ENCODE assay signal across 19 mouse cellular contexts in genomic region chr11:77096581-77096980, GRCm38 (mm10). TPM values are rescaled to one million over a fixed set of nuclear protein-coding genes. Genes with fewer than 3 reads are reported as not detected.
DNase-seq lines count a peak whose midpoint lies in the region; ATAC-seq lines count a peak whose summit lies in the region.
"Had no signal": no experiment of that assay in that cellular context is flagged by ENCODE, and none has a peak within 500 bp of the region (broad histone marks: within the 10 kb centered on the region; RNA-seq: fewer than 3 reads in every experiment).

No protein-coding gene starts in this region.

- H3K27ac ChIP-seq in kidney, embryonic 16.5 days (ENCODE audit: low read length), result no peak overlapping the region
- H3K27ac ChIP-seq in midbrain, embryonic 13.5 days, result no peak overlapping the region
- no peak overlapping the region for H3K27ac ChIP-seq in midbrain, embryonic 11.5 days (ENCODE audit: low read depth, low read length)
- H3K27ac ChIP-seq in intestine, embryonic 15.5 days, result no peak overlapping the region
- H3K27ac ChIP-seq: forebrain, embryonic 10.5 days; hindbrain, embryonic 12.5 days; limb, embryonic 10.5 days; liver, embryonic 15.5 days; midbrain, embryonic 12.5 days; neural tube, embryonic 12.5 days had no signal

- 61% methylated on average over 3 of the region's 3 CpGs for WGBS in kidney, embryonic 16.5 days
- 69% methylated on average over 3 of the region's 3 CpGs for WGBS in midbrain, embryonic 13.5 days
- WGBS in midbrain, embryonic 11.5 days, result 80% methylated on average over 3 of the region's 3 CpGs
- WGBS in intestine, embryonic 15.5 days, result 61% methylated on average over 3 of the region's 3 CpGs

- DNase-seq in heart, adult 11 months, result peak; percentile 90
- no peak for DNase-seq in heart, postnatal 4 days
- peak; percentile 12 to 19 for DNase-seq in kidney, postnatal 36 days
- DNase-seq in midbrain, embryonic 11.5 days (ENCODE audit: low spot score, missing footprints), result no peak
- DNase-seq: adrenal gland, postnatal 25 days; cerebellum, adult 9-10 months; kidney, adult 11 months; liver; right cerebral cortex, postnatal 14 days; spleen, adult 18-20 months had no signal

- 0 out of 2 replicates have a peak, but pooled peaks cover 3% of the 10 kb centered on the region for H3K4me1 ChIP-seq in kidney, embryonic 16.5 days (ENCODE audit: insufficient read depth, low read length)
- H3K4me1 ChIP-seq in midbrain, embryonic 13.5 days (replicated peaks), result 0 out of 2 replicates have a peak, but pooled peaks cover 7% of the 10 kb centered on the region
- H3K4me1 ChIP-seq in midbrain, embryonic 11.5 days (ENCODE audit: control insufficient read depth, insufficient read depth, low read length), result no peaks in the 10 kb centered on the region
- H3K4me1 ChIP-seq in intestine, embryonic 15.5 days (replicated peaks), result peaks cover 9% of the 10 kb centered on the region
- H3K4me1 ChIP-seq: hindbrain, embryonic 12.5 days had no signal

- H3K27me3 ChIP-seq in kidney, embryonic 16.5 days (ENCODE audit: insufficient read depth, low read length), result no peaks in the 10 kb centered on the region; the same call in 1 of the 2 replicates
- H3K27me3 ChIP-seq in midbrain, embryonic 13.5 days, result no peaks in the 10 kb centered on the region
- H3K27me3 ChIP-seq in midbrain, embryonic 11.5 days (ENCODE audit: control insufficient read depth, insufficient read depth, low read length), result no peaks in the 10 kb centered on the region
- H3K27me3 ChIP-seq in intestine, embryonic 15.5 days (replicated peaks), result no peaks in the 10 kb centered on the region
- H3K27me3 ChIP-seq: hindbrain, embryonic 12.5 days; liver, embryonic 15.5 days had no signal

- H3K4me2 ChIP-seq in kidney, embryonic 16.5 days (replicated peaks; ENCODE audit: low read depth, low read length), result no peak overlapping the region
- no peak overlapping the region for H3K4me2 ChIP-seq in midbrain, embryonic 13.5 days (replicated peaks)
- no peak overlapping the region for H3K4me2 ChIP-seq in midbrain, embryonic 11.5 days
- no peak overlapping the region for H3K4me2 ChIP-seq in intestine, embryonic 15.5 days (replicated peaks)
- H3K4me2 ChIP-seq: hindbrain, embryonic 12.5 days; liver, embryonic 15.5 days; midbrain, embryonic 12.5 days; neural tube, embryonic 12.5 days had no signal

- H3K36me3 ChIP-seq in kidney, embryonic 16.5 days (ENCODE audit: insufficient read depth, low read length), result no peaks in the 10 kb centered on the region
- H3K36me3 ChIP-seq in midbrain, embryonic 13.5 days, result no peaks in the 10 kb centered on the region
- no peaks in the 10 kb centered on the region for H3K36me3 ChIP-seq in midbrain, embryonic 11.5 days (ENCODE audit: control insufficient read depth, insufficient read depth, low read length)
- H3K36me3 ChIP-seq in intestine, embryonic 15.5 days, result no peaks in the 10 kb centered on the region
- H3K36me3 ChIP-seq: forebrain, embryonic 10.5 days; hindbrain, embryonic 12.5 days; limb, embryonic 10.5 days; liver, embryonic 15.5 days; midbrain, embryonic 12.5 days; neural tube, embryonic 12.5 days had no signal

- no peak overlapping the region for H3K4me3 ChIP-seq in kidney, embryonic 16.5 days (ENCODE audit: low read length)
- no peak overlapping the region for H3K4me3 ChIP-seq in midbrain, embryonic 13.5 days (replicated peaks)
- H3K4me3 ChIP-seq in midbrain, embryonic 11.5 days (ENCODE audit: low read depth, low read length), result no peak overlapping the region
- H3K4me3 ChIP-seq in intestine, embryonic 15.5 days (replicated peaks), result no peak overlapping the region
- H3K4me3 ChIP-seq: forebrain, embryonic 10.5 days; hindbrain, embryonic 12.5 days; limb, embryonic 10.5 days; liver, embryonic 15.5 days; midbrain, embryonic 12.5 days; neural tube, embryonic 12.5 days had no signal

- no peaks in the 10 kb centered on the region for H3K9me3 ChIP-seq in kidney, embryonic 16.5 days (ENCODE audit: low read length)
- no peaks in the 10 kb centered on the region for H3K9me3 ChIP-seq in midbrain, embryonic 13.5 days
- H3K9me3 ChIP-seq in midbrain, embryonic 11.5 days (ENCODE audit: control insufficient read depth, low read length), result no peaks in the 10 kb centered on the region
- no peaks in the 10 kb centered on the region for H3K9me3 ChIP-seq in intestine, embryonic 15.5 days
- H3K9me3 ChIP-seq: forebrain, embryonic 10.5 days; hindbrain, embryonic 12.5 days; limb, embryonic 10.5 days; liver, embryonic 15.5 days; midbrain, embryonic 12.5 days; neural tube, embryonic 12.5 days had no signal

- no peak overlapping the region for H3K9ac ChIP-seq in kidney, embryonic 16.5 days (replicated peaks; ENCODE audit: low read length)
- 0 out of 2 replicates have a peak overlapping the region, but pooled peaks have one; percentile 28 for H3K9ac ChIP-seq in midbrain, embryonic 13.5 days (replicated peaks)
- no peak overlapping the region for H3K9ac ChIP-seq in midbrain, embryonic 11.5 days (ENCODE audit: low read length)
- no peak overlapping the region for H3K9ac ChIP-seq in intestine, embryonic 15.5 days
- H3K9ac ChIP-seq: hindbrain, embryonic 12.5 days; liver, embryonic 15.5 days; midbrain, embryonic 12.5 days; neural tube, embryonic 12.5 days had no signal

- ATAC-seq in kidney, embryonic 16.5 days (ENCODE audit: low FRiP score, low TSS enrichment), result no peak
- no peak for ATAC-seq in midbrain, embryonic 13.5 days
- ATAC-seq in midbrain, embryonic 11.5 days (ENCODE audit: low FRiP score), result no peak
- no peak for ATAC-seq in intestine, embryonic 15.5 days

RNA-seq across cellular contexts. Expression of gene Nsrp1, which starts 18.3 kb away (rescaled TPM):
- 10 to 100 TPM; 14.9 to 15.2 TPM for total RNA-seq in heart, postnatal 4 days (2021)
- polyA plus RNA-seq in kidney, embryonic 16.5 days (2015; fragmentation: Nextera tagmentation; extraction: Ambion mirVana), result 63.9 and 75.1 TPM in 2 replicates
- 73.9 and 78.5 TPM in 2 replicates for polyA plus RNA-seq in midbrain, embryonic 13.5 days (2015; fragmentation: Nextera tagmentation; extraction: Ambion mirVana)
- polyA plus RNA-seq in midbrain, embryonic 11.5 days (2014; fragmentation: Nextera tagmentation; extraction: Ambion mirVana), result 56.2 and 58.2 TPM in 2 replicates
- polyA plus RNA-seq in intestine, embryonic 15.5 days (2015; fragmentation: Nextera tagmentation; extraction: Ambion mirVana), result 46.3 and 60.7 TPM in 2 replicates

Comparison
In these comparisons a context has a peak if more than half of its experiments do, and no peak if none do; other contexts are left out.
1. DNase-seq: peak in heart, adult 11 months (single experiment) and kidney, postnatal 36 days (2 of 2); none in heart, postnatal 4 days (single experiment) and midbrain, embryonic 11.5 days (single experiment).